Mouse (Mus musculus): Measurements from ENCODE around the gene Gucy2c. TPM values are rescaled to one million over a fixed set of nuclear protein-coding genes. Genes with fewer than 3 reads are reported as not detected.

Gucy2c gene
- polyA plus RNA-seq (2012; rRNA removed) (0.08 and 0.11 TPM in 2 replicates), polyA plus RNA-seq (2014; fragmentation: Nextera tagmentation; extraction: Ambion mirVana) (0.06 and 0.10 TPM in 2 replicates)

DNA sequence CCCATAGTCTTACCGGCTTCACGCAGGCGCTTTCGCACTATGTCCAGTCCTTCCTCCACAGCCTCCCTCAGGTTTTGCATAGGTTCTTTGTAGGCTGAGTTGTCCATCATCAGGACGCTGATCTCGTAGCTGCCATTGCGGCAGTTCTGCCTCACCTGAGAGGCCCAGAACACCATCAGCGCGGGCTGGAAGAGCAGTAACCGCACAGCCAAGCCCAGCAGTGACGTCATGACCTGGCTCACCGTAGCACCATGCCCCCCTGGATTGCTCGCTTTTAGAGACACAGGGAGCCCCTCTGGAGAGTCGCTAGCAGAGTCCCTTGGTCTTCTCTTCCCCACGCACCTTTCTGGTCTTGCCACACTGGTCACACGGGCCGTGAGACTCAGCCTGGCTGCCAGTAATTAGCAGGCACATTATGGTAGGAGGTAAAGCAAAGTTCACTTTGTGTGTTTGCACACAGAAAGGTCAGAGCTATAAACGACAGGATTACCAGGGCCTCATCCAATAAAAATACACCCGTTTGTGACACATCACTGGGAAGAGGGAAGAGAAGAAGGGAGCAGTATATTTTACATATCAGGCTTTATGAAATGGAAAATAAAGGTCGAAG lies at the start of gene Gucy2c:
Gucy2c (minus strand) TSS at position 389 of the 610 bp plus-strand sequence.
- no peak for DNase-seq (ENCODE audit: low read depth in 3 of 3, low spot score in 3 of 3)
- no peak for ATAC-seq (ENCODE audit: insufficient read depth)
- WGBS (ENCODE audit: insufficient replicate concordance): 66% methylated on average over 20 of the region's 20 CpGs
- H3K9ac ChIP-seq (replicated peaks): no peak within 1 kb of the TSS
- no peak within 1 kb of the TSS for H3K4me2 ChIP-seq (ENCODE audit: low read depth)
- no peak within 1 kb of the TSS for H3K27ac ChIP-seq
- no peak for TF ChIP-seq CTCF (IDR thresholded peaks at IDR 0.05; ENCODE audit: low read depth)
- no peak for TF ChIP-seq EP300 (IDR thresholded peaks at IDR 0.05; ENCODE audit: low read depth)
- no peaks in the 10 kb centered on the region; the same call in 1 of the 2 replicates for H3K27me3 ChIP-seq (ENCODE audit: control insufficient read depth, insufficient read depth, low read length)
- no peaks in the 10 kb centered on the region for H3K36me3 ChIP-seq (replicated peaks; ENCODE audit: control insufficient read depth, insufficient read depth, low read depth)
- H3K9me3 ChIP-seq (ENCODE audit: control insufficient read depth, low read length): no peaks in the 10 kb centered on the region
- no peak within 1 kb of the TSS for H3K4me3 ChIP-seq (ENCODE audit: insufficient read depth in 1 of 2, low read depth in 2 of 2, low read length in 2 of 2)
- no peaks in the 10 kb centered on the region for H3K4me1 ChIP-seq (replicated peaks; ENCODE audit: control insufficient read depth in 2 of 2, insufficient read depth in 2 of 2, low read length in 1 of 2)

- Histone ChIP-seq H3K9ac (replicated peaks) (peak overlapping the region; percentile 1; the same call in 1 of the 2 replicates), H3K27ac (no peak overlapping the region; the same call in 1 of the 2 replicates), H3K4me3 (ENCODE audit: insufficient read depth in 1 of 2, low read depth in 2 of 2, low read length in 2 of 2) (peak overlapping the region; percentile 63 to 98), H3K27me3 (ENCODE audit: control insufficient read depth, insufficient read depth, low read length) (no peaks in the 10 kb centered on the region), H3K4me1 (replicated peaks; ENCODE audit: control insufficient read depth in 2 of 2, insufficient read depth in 2 of 2, low read length in 1 of 2) (peaks cover 5 to 9% of the 10 kb centered on the region in 2 experiments), H3K9me3 (ENCODE audit: control insufficient read depth, low read length) (no peaks in the 10 kb centered on the region), H3K4me2 (ENCODE audit: low read depth) (peak overlapping the region; percentile 61), H3K36me3 (replicated peaks; ENCODE audit: control insufficient read depth, insufficient read depth, low read depth) (peaks cover 20% of the 10 kb centered on the region)
- DNase-seq (ENCODE audit: low read depth in 3 of 3, low spot score in 3 of 3) (no peak), ATAC-seq (ENCODE audit: insufficient read depth) (no peak)
- WGBS (ENCODE audit: insufficient replicate concordance): 26% methylated on average over 4 of the region's 4 CpGs
- TF ChIP-seq CTCF (IDR thresholded peaks at IDR 0.05; ENCODE audit: low read depth): no peak
- no peak for TF ChIP-seq EP300 (IDR thresholded peaks at IDR 0.05; ENCODE audit: low read depth)
Observed at GRCm38 (mm10) chr6:136828681-136829080, 47.1 kb upstream of the Gucy2c start.

DNA sequence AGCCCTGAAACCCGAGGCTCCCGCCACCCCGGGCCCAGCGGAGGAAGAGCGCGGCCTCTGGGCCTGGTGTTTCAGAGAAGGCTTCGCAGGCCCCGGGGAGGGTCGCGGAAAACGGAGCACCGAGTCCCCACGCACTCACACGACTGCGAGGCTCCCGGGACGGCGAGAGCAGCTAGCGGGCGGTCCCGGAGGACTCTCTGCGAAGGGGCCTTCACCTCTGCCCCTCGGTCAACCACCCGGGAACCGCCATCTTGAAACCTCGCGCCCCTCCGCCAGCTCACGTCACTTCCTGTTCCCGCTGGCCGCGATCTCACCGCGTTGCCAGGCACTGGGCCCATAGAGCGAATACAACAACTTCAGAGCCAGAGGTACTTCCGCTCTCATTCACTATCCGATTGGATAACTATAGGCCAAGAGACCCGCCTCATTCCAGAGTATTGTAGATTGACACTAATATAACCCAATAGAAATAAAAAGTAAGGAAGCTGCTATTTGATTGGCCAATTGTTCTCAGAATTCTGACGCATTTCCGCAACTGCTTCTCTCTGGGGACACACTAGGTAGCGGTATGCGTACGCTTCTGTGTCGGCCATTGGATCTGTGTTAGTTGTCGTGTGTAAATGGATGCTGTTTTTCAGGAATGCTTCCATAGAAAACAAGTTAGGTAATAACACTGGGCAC lies 46.5 kb upstream of the Gucy2c start, which contains the start of gene Wbp11:
Wbp11 (minus strand) TSS at position 353 of the 681 bp plus-strand sequence.
- Histone ChIP-seq H3K9ac (replicated peaks) (peak within 1 kb of the TSS; percentile 99), H3K27me3 (ENCODE audit: control insufficient read depth, insufficient read depth, low read length) (no peaks in the 10 kb centered on the region), H3K4me3 (ENCODE audit: insufficient read depth in 1 of 2, low read depth in 2 of 2, low read length in 2 of 2) (peak within 1 kb of the TSS; percentile 84 to 98), H3K4me1 (replicated peaks; ENCODE audit: control insufficient read depth in 2 of 2, insufficient read depth in 2 of 2, low read length in 1 of 2) (peaks cover 5 to 9% of the 10 kb centered on the region in 2 experiments), H3K4me2 (ENCODE audit: low read depth) (peak within 1 kb of the TSS; percentile 91), H3K9me3 (ENCODE audit: control insufficient read depth, low read length) (no peaks in the 10 kb centered on the region), H3K36me3 (replicated peaks; ENCODE audit: control insufficient read depth, insufficient read depth, low read depth) (peaks cover 24% of the 10 kb centered on the region), H3K27ac (peak within 1 kb of the TSS; percentile 67)
- under 1% methylated on average over 33 of the region's 45 CpGs for WGBS (ENCODE audit: insufficient replicate concordance)
- no peak for TF ChIP-seq EP300 (IDR thresholded peaks at IDR 0.05; ENCODE audit: low read depth)
- peak; percentile 47; the same call in 1 of the 2 replicates for TF ChIP-seq CTCF (IDR thresholded peaks at IDR 0.05; ENCODE audit: low read depth)
- ATAC-seq (ENCODE audit: insufficient read depth) (peak; percentile 100), DNase-seq (ENCODE audit: low read depth in 3 of 3, low spot score in 3 of 3) (peak; percentile 96 to 98 (median 97))

DNA sequence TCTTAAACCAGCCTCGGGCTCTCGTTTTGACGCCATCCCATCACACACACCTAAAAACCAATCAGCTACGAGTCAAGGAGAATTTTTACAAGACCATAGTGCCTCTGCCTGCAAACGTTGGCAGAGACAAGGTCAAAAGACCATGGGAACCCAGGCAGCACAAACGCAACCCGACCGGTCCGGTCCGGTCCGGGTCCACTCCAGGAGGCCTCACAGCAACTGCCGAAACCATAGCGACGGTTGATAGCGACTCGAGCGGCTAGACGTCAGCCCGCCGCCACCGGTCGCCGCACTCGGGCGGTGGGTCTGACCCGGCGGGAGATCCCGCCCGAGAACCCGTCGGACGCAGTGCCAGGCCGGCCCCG lies 45.9 kb upstream of the Gucy2c start, which contains the start of gene BC049715:
BC049715 (plus strand) TSS at position 111 of the 365 bp plus-strand sequence.
- under 1% methylated on average over 34 of the region's 34 CpGs for WGBS (ENCODE audit: insufficient replicate concordance)
- TF ChIP-seq EP300 (IDR thresholded peaks at IDR 0.05; ENCODE audit: low read depth): no peak
- Histone ChIP-seq H3K9ac (replicated peaks) (peak within 1 kb of the TSS; percentile 99), H3K4me1 (replicated peaks; ENCODE audit: control insufficient read depth in 2 of 2, insufficient read depth in 2 of 2, low read length in 1 of 2) (peaks cover 5 to 9% of the 10 kb centered on the region in 2 experiments), H3K9me3 (ENCODE audit: control insufficient read depth, low read length) (no peaks in the 10 kb centered on the region), H3K4me2 (ENCODE audit: low read depth) (peak within 1 kb of the TSS; percentile 91), H3K4me3 (ENCODE audit: insufficient read depth in 1 of 2, low read depth in 2 of 2, low read length in 2 of 2) (peak within 1 kb of the TSS; percentile 84 to 98), H3K27me3 (ENCODE audit: control insufficient read depth, insufficient read depth, low read length) (no peaks in the 10 kb centered on the region), H3K36me3 (replicated peaks; ENCODE audit: control insufficient read depth, insufficient read depth, low read depth) (peaks cover 29% of the 10 kb centered on the region), H3K27ac (peak within 1 kb of the TSS; percentile 67)
- peak; percentile 43; the same call in 1 of the 2 replicates for ATAC-seq (ENCODE audit: insufficient read depth)
- DNase-seq (ENCODE audit: low read depth in 3 of 3, low spot score in 3 of 3): no peak

DNA sequence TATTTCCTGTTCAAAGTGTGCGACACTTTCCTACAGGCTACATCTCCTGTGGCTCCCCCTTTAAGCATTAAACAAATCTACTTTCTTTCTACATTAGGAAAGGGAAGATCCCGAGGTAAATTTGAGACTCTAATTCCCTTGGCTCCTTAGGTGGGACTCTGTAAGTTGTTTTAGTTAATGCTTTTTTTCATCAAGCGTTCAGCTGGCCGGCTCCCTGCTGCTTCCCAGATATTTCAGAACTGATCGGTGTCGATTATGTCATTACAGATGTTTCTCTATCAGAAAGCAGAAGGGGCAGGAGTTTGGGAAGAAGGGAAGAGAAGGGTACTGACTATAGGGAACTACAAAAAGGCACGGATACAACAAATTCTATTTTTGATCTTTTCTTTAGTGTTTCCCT lies 45.6 kb upstream of the Gucy2c start:
- DNase-seq (ENCODE audit: low read depth in 3 of 3, low spot score in 3 of 3) (no peak), ATAC-seq (ENCODE audit: insufficient read depth) (no peak)
- no peaks in the 10 kb centered on the region for H3K9me3 ChIP-seq (ENCODE audit: control insufficient read depth, low read length)
- TF ChIP-seq EP300 (IDR thresholded peaks at IDR 0.05; ENCODE audit: low read depth) (no peak), CTCF (IDR thresholded peaks at IDR 0.05; ENCODE audit: low read depth) (no peak)
- peak overlapping the region; percentile 91 for H3K4me2 ChIP-seq (ENCODE audit: low read depth)
- WGBS (ENCODE audit: insufficient replicate concordance): 5% methylated on average over 7 of the region's 7 CpGs
- peak overlapping the region; percentile 84 to 98 for H3K4me3 ChIP-seq (ENCODE audit: insufficient read depth in 1 of 2, low read depth in 2 of 2, low read length in 2 of 2)
- H3K27ac ChIP-seq: peak overlapping the region; percentile 67
- H3K36me3 ChIP-seq (replicated peaks; ENCODE audit: control insufficient read depth, insufficient read depth, low read depth): peaks cover 33% of the 10 kb centered on the region
- no peaks in the 10 kb centered on the region for H3K27me3 ChIP-seq (ENCODE audit: control insufficient read depth, insufficient read depth, low read length)
- H3K9ac ChIP-seq (replicated peaks): peak overlapping the region; percentile 99
- peaks cover 5 to 9% of the 10 kb centered on the region in 2 experiments for H3K4me1 ChIP-seq (replicated peaks; ENCODE audit: control insufficient read depth in 2 of 2, insufficient read depth in 2 of 2, low read length in 1 of 2)

All from liver, embryonic 14.5 days (tissue).